Mouse (Mus musculus) adrenal gland, adult (tissue): Measurements from ENCODE around the gene Slc17a5.
"Not testable (repeated sequence)": the region's sequence is repeated elsewhere in the genome, so short reads cannot be mapped to it uniquely, and the experiment has no call there.

ENCODE experiments used
- DNase-seq, 2 experiments: peaks; one replicate each; pipeline ENCODE4 v3.0.0; 2022 to 2023; ENCODE audit warnings: low spot score in 1 of 2; ENCODE audit not compliant: inconsistent age in 2 of 2

The Slc17a5 gene

GRCm38 (mm10) chr9:78488890-78489420, 98.9 kb downstream of the Slc17a5 start, which contains the start of gene Eef1a1:
Gene Eef1a1 (minus strand): TSS chr9:78489151.
- peak; percentile 75 to 90 for DNase-seq

- not testable (repeated sequence) for DNase-seq
These were observed 99.8 kb downstream of the Slc17a5 start for GRCm38 (mm10) chr9:78488021-78488420.
